Mouse (Mus musculus) bone marrow macrophage, adult 2 months (primary cell): Measurements from ENCODE around the gene Sbno1.
"Not testable (repeated sequence)": the region's sequence is repeated elsewhere in the genome, so short reads cannot be mapped to it uniquely, and the experiment has no call there.

Experiments used
- CTCF ChIP-seq: IDR thresholded peaks from 2 replicates; pipeline ENCODE4 v1.5.1; 2012; ENCODE audit warnings: low read depth, mild to moderate bottlenecking, low read length, moderate library complexity
- POLR2A ChIP-seq: IDR thresholded peaks from 2 replicates; pipeline ENCODE4 v1.6.1; 2012; ENCODE audit warnings: mild to moderate bottlenecking, low read depth, low read length, borderline replicate concordance

GRCm38 (mm10) chr5:124362982-124363381, 62.8 kb downstream of the Sbno1 start, which contains the start of gene Cdk2ap1:
- not testable (repeated sequence) for TF ChIP-seq CTCF, POLR2A
